Mouse (Mus musculus) heart, adult 11 months (tissue): ENCODE measurements around the gene Phf13.

Experiments
- DNase-seq: peaks from one replicate; pipeline ENCODE4 v3.0.0; 2022

Gene Phf13

DNA sequence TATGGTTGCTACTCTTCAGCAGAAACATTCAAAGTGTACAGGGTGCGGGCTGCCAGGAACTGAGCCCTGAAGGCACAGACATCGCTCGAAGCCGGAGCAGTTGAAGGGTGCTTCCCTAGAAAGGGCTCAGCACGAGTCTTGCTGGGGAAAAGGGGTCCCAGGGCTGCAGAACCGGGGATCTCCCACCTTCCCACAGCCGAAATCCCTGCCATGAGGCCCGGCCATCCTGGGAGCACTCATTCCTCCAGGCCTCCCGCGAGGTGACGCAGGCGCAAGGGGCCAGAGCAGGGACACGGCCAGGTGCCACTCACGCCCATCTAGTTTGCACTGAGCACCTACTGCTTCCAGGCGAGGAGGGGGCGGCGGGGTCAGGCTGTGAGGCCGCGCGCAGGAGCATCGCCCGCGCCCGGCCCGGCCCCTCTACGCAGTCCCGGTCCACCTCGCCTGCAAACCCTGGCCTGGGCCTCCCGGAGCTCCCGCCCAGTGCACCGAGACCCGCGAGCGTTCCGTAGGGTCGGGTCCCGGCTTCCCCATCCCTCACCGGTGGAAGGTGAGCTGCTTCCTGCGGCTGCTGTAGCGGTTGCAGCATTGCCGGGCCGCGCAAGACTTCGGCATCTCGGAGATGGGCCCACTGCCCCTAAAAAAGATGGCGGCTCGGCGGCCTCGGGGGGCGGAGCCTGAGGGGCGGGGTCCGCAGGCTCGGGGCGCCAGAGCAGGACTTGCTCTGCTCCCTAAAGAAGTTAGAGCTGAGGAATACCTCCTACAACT, 7.5 kb downstream of the Phf13 start, which contains the start of gene Thap3:
TSS of gene Thap3 (minus strand) at position 656 of the 768 bp plus-strand sequence.
- DNase-seq: peak; percentile 98

DNA sequence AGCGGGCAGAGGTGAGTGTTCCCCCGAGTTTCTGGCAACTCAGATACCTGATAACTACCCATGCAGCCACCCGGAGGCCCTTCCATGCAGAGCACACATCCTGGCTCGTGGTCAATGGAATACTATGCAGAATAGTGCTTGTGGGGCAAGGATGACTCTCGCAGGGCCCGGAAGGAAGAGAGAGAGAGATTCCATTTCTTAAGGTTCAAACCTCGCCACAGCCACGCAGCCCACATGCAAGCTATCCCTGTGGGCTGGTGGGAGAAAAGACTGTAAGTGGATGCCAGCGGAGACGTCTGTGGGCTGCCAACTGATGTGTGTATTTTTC, 8.1 kb downstream of the Phf13 start:
- DNase-seq: no peak

DNA sequence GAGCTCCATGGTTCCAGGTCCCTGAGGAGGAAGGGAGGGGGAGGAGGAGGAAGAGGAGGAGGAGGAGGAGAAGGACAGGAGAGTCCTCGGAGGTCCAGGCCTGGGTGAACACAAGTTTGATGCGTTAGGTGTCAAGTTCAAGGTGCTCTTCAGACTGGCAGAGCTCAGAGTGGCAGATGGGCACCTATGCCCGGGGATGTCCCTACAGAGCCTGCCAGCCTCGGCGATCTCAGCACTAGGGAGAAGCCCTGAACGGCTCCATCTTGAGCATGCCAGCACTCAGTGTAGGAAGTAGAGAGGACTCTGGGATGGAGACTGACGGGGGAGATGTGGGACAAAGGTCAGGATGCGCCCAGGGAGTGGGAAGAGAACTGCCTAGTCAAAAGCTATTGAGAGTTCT, 9.4 kb downstream of the Phf13 start:
- no peak for DNase-seq

DNA sequence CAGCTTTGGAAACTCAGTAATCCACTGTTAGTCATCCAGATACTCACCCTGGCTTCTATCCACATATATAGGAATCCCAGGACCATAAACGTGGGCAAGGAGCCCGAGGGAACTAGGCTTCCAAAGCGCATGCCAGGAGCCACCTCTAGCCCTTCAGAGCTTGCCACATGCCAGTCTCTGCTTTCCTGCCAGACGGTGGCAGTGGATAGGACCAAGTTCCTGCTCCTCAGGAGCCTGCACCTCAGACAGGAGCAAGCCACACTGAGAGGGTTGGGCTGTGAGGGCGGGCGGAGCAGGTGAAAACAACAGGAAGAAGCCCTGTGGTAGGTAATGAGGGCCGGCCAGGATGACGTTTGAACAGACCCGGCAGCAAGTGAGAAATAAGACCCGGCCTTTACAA, 10.2 kb downstream of the Phf13 start:
- DNase-seq: no peak

DNA sequence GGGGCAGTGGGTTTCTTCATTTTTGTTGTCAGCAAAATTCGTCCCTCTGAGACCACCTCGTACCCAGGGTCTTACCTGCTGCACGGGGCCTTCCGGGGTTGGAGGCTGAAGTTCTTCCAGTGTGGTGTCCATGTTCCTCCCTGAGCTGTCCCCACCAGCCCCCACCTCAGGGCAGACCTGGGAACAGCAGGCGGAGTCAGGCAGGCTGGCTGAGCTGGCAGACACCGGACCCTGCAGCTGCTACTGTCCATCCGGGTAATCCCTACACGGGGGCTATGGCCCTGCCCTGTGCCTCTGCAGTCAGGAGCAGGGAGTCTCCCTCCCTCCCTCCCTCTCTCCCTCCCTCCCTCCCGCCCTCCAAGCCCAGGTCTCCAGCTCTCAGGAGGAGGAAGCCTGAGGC, 12.5 kb downstream of the Phf13 start:
- no peak for DNase-seq

DNA sequence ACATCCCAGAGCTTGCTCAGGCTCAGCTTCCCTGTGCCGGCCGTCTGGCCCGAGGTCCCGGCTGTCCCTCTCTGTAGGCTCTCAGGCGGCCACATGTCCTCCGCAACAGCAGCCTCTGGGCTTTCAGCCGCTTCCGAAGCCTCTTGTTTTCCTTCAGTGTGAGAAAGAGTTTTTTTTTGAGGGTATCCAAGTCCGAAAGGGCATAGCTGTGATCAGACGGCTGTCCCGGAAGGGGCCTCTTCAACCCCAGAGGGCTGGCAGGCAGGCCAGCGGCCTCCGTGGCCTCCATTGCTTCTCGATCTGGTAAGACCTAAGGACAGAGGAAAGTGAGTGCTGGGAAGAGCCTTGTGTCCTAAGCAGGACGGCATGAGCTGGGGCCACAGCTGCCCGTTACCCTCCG, 13.0 kb downstream of the Phf13 start:
- no peak for DNase-seq

DNA sequence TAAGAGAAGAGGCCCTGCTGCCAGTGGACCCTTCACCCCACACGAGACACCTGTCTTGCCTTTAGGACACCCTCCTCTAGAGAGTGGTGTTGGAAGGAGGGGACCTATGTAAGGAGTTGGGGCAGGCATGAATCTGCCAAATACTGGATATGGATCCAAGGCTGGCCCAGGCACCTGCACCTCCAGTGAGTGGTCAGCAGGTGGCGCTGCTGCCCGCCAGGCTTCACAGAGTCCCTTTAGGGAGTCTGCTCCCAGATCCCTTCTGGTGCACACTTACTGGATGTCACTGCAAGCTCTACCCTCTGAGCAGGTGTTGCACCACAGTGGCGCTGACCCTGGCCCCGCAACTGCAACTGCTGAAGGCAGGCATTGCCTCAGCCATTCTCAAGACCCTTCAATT, 14.7 kb downstream of the Phf13 start:
- DNase-seq: peak; percentile 98

DNA sequence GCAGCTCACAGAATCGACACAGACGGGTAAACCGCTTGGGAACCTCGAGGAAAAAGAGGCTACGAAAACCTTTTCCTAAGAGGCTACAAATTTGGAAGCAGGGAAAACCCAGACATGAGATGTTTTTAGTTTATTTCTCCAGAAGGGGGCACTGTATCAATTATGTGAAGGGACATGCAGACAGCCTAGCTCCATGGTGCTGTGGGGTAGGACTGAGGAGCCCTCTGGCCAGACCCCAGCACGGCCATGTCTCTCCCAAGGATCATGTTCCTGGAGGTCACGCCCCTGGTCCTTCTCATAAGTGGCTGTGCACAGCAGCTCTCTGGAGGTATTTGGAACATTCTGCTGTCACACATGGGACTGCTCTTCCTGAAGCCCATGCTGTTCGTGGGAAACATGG, 15.4 kb downstream of the Phf13 start:
- peak; percentile 89 for DNase-seq

DNA sequence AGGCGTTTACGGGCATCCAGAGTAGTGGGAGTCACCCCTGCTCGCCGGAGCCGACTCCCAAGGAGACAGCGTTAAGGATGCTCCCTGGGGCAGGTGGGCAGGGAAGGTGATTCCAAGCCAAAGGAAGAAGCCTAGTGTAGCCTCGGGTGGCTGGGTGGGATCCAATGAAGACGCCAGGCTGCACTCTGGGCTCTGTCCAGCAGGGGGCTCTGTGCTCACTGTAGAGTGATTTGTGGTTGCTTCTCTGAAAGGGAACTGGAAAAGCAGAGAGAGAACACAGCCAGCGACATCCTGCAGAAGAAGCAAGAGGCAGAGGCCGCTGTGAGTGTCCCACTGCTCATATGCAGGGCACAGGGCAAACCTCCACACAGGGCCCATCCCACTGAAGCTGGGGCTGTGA, 18.3 kb downstream of the Phf13 start:
- DNase-seq: peak; percentile 97

DNA sequence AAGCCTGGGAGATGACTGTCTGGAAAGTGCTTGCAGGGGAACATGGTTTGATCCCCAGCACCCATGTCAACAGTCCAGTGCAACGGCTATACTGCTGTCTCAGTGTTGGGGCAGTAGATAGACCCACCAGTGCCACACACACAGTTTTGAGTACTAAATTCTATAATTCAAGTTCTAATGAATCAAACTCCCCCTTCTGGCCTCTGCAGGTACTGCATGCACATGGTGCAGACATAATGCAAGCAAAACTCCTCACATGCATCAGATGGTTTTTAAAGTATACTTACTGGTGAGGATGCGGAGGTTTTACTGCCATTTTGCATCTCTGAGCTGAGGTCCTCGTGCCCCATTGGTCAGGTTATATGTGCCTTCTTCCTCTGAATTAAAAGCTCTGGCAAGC, 20.6 kb downstream of the Phf13 start:
- DNase-seq: no peak

DNA sequence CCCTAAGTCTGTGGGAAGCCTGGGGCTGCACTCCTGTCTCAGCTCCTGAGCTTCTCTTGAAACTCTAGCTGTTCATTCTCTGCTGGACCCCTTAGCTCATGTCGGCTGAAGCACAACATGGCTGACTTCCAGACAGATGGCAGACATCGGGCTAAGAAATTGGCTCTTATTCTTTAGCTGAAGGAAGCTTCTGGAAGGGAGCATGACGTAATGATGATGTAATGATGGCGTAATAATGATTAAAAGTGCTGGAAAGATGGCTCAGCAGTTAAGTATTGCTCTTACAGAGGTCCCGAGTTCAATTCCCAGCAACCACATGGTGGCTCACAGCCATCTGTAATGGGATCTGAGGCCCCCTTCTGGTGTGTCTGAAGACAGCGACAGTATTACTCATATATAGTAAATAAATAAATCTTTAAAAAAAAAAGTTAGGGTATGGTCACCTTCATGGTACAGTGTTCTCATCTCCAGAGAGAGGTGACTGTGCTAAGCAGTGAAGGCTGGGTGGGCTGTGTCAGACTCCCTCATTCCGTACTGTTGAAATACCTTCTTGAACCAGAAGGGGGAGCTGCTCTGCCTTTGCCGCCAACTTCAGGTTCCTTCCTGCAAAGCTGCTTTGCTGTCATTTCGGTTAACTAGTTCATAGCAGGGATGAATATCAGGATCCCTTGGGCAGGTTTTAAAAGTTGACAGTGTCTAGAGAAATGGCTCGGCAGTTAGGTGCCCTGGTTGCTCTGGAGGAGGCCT, 23.7 kb downstream of the Phf13 start:
- DNase-seq: no peak

DNA sequence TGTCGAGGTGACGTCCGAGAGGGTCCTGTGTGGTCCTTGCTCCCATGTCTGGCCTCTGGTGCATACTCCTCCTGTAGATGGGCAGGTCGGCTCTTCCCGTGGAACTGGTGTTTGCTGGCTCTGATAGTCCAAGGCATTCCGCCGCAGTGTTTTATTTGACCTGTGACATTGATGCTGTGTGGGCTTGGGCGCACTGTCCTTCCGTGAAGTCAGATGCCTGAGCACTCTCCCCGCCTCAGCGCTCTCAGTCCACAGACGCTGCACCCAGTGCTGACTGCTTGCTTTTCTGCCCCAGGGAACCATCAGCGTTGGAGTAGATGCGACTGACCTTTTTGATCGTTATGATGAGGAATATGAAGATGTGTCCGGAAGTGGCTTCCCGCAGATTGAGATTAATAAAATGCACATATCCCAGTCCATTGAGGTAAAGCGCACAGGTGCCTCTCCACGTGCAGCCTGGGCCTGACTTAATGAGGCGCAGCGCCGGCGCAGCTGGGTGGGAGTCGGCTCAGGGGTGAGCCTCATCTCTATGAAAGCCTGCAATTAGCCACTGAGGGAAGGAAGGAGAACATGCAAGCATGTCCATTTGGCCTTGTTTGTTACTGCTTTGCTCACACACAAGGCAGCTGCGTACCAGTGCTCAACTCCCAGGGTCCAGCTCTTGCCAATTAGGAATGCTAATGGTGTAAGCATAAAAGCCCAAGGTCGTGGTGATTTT, 27.7 kb downstream of the Phf13 start:
- DNase-seq: no peak

DNA sequence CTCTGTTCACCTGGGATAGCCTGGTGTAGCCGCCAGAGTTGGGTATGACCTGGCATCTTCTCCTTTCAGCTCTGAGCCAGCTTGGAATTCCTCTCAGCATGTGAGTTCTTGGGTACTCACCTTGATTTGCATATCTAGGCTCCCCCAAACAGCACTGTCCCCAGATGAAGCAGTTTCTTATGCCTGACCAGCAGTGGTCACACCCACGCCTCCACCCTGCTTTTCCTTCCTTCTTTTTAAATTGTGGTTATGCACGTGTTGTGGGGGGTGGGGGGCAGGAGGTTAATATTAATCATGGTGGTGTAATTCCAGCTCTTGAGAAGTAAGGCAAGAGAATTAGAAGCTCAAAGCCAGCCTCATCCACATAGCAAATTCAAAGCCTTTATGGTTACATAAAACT, 33.2 kb downstream of the Phf13 start:
- DNase-seq: no peak

DNA sequence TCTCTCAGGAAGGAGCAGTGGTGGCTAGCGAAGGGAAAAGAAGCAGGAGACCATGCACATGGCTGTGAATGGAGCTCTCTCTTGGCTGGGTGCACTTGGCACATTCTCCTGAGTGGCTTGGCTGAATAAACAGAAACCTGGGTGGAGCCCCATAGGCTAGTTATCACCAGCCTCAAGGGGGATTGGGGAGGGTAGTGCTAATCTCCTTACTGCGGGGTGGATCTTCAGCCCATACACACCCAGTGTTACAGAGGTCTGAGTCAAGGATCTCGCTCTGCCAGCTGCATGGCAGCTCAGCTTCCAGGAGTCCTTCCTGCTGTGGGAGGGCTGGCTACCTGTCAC, 35.6 kb downstream of the Phf13 start:
- DNase-seq: peak; percentile 92

DNA sequence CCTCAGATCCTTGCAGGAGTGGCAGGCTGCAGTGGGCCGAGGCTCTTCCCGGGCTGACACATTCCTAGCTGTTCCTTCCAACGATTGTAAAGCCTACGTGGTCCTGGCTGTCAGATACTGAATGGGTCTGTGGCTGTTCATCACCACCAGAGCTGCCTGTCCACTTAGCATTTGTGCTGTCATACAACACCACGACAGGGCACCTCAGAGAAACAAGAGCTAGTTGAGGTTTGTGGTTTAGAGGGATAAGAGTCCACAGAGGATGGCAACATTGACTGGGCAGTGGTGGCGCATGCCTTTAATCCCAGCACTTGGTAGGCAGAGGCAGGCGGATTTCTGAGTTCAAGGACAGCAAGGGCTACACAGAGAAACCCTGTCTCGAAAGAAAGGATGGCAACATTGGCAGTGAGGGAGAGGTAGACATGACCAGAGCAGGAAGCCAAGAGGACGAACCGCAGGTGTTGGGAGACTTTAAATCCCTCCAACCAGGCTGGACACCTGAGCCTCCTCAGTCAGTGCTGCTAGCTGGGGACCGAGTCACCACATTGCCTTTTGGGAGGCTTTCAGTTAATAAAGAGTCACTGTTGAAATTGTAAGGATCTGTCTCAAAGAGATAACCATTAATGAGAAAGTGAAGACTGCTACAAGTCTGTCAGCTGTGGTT, 36.1 kb downstream of the Phf13 start:
- DNase-seq: no peak

DNA sequence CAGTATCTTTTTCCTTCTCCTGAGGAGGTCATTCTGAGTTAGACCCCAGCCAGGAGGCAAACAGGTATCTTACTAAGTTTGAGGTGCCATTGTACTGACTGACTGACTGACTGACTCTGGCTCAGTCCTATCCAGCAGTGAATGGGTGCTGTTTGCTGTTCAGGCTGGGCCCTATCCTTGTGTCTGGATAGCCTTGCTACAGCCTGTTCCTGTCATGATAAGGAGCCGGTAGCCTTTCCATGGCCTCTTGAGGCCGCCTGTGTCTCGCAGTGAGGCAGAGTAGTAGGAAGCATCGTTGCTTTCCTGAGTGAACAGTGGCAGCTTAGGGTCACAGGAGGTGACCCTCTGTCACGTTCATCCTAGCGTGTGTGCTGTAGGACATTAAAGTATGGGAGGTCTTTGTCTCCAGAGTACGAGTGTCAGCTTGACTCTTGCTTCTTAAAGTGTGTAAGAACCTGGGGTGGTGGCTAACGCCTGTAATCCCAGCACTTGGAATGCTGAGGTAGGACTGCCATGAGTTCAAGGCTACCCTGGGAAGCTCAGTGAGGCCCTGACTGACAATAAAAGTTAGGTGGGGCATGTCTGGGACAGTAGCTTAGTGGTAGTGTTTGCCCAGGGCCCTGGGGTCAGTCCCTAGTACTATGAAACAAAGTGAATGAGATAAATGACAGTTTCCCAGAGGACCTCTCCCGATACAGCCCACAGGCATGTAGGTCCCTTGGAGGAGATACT, 38.3 kb downstream of the Phf13 start:
- no peak for DNase-seq

DNA sequence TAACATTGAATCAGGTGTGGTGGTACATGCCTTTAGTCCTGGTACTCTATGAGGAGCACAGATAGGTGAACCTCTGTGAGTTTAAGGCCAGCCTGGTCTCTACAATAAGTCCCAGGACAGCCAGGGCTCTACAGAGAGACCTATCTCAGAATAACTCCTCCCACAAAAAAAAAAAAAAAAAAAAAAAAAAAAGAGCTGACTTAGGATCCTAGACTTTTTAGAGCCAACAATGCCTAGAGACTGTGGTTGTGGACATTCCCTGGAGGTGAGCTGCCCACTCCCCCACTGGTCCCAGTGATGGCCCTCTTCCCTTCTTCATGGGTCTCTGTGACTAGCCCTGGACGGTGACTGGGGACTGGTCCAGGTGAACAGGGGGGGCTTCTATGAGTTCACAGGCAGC, 40.3 kb downstream of the Phf13 start:
- DNase-seq: no peak

DNA sequence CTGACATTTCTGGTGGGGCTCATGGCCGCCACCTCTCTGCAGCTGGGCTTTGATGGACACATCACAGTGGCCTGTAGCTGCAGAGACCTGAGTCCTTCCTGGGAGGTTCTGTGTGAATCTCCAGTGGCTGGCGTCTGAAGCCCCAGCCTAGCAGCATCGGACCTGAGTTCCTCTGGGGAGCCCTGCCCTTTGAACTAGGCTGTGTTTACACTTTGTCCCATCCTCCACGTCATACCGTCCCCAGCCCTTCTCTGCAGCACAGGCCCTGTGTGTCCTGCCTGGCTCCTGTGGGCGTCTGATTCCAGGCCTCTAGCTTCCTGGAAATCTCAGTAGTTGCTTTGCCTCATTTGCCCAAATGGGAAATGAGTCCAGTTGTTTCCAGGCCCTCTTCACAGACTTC, 42.8 kb downstream of the Phf13 start:
- DNase-seq: no peak

DNA sequence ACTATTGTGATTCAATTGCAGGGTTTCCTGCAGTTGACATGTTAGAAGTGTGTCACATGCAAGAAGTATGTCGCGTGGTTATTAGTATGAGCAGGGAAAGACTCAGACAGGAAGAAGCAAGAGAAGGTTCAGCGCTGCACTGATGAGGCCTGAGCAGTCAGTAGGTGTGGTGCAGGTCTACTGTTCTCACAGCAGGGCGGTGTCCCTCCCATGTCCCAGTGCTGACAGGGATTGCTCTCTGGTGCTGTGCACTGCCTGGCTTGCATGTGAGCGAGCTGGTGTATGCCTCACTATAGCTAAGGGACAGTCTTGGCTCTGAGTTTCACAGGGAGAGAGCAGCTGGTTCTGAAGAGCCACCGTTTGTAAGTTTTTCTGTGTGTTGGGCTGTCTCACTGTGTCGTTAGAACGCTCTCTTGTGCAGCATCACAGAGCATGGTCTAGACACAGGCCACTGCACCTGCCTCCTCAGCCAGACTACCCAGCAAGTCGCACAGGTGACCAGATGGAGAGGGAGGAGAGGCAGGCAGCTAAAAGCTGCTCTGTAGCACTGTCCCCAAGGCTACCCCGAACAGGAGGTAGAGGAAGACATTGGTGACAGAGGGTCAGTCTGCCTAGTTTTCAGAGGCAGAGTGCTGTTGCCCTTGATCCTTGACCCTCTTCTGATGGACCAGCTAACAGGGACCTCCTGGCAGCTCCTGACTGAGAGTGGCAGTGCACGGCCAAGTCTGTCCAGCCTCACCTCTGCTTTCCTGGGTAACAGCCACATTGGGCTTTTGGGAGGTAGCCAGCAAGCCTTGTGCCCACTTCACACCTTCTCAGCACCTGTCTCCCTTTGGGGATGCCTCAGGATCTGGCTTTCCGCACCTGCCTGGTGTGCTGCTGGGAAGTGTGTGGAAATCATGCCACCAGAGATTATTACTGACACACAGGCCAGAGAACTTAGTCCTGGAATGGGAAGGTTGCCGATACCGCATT, 47.3 kb downstream of the Phf13 start:
- DNase-seq: peak; percentile 93

DNA sequence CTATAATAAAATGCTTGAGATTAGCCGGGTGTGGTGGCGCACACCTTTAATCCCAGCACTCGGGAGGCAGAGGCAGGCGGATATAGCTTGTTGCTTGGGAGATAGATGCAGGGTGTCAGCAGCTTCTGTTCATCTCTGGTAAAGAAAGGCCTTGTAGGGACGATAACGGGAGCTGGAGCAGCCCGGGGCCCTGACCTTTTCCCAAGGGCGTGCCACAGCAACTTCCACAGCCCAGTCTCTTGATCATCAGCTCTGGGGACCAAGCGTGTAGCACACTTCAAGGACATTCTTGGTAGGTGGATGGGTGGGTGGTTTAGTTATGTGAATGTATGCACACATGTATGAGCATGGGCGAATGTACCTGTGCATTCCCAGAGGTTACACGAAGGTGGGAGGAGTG, 49.8 kb downstream of the Phf13 start:
- DNase-seq: no peak
